Mouse (Mus musculus): ENCODE data around the gene Adgrg7.

The Adgrg7 gene

DNA sequence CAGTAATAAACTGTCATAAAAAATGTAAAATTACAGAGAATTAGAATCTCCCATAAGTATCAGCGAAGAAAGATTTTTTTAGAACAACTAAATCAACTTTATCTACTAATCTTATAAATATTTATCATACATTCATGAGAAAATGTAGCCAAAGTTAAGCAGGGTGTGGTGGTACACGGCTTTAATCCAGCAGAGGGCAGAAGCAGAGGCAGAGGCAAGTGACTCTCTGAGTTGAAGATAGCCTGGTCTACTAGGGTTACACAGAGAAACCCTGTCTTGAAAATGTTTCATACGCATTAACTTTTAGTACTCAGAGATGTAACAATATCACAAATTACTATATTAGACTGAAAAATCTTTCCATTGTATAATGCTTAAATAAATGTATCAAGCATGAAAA, 89.9 kb downstream of the Adgrg7 start:
- DNase-seq: no peak

DNA sequence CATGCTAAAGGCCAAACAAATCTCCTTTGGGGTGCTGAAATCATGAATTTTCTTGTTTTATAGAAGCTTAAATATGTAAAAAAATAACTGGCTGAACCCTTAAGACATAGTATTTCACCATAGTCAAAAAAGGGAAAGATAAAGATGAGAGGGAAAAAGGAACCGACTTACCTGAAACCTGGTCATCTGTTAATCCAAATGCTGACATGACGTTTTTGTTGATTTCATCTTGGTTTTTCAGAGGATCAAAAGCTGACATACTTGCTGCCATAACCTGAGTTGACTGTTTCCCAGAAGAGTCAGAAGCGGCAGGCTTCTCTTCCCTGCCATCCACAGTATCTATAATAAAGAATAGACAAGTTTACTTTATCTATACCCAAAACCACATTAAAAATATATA, 94.8 kb downstream of the Adgrg7 start:
- no peak for DNase-seq

DNA sequence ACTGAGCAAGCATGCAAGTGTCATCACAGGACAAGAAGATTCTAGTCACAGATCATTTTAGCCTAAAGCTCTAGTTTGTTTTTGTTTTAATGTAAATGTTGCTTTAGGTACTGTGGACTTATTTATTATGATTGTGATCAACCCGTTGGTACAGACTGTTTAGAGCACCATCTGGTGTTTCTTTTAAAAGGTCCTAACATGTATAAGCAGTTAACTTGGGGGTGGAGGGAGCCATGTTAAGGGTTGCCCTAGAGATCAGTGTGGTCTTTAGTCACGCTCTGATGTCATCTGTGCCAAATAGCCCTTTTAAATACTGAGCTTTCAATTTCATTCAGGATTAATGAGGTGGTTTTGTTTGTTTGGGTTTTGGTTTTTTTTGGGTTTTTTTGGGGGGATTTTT, 99.2 kb downstream of the Adgrg7 start:
- DNase-seq: no peak

DNA sequence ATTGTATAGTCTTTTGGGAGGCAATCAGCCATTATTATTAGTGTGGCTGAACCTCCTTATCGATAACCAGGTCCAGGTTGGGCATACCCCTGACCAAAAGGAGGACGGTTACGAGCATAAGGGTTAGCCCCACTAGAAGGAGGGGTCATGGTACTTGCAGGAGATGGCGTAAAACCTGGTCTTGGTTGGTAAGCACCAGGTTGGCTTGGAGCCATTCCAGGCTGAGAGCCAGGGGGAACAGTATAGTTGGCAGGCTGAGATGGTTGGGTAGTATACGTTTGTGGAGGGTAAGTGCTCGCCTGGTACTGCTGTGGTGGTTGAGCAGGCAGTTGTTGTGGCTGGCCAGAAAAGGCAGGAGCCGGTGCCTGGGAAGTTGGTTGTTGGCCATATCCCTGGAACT, 104.9 kb downstream of the Adgrg7 start:
- no peak for DNase-seq

DNA sequence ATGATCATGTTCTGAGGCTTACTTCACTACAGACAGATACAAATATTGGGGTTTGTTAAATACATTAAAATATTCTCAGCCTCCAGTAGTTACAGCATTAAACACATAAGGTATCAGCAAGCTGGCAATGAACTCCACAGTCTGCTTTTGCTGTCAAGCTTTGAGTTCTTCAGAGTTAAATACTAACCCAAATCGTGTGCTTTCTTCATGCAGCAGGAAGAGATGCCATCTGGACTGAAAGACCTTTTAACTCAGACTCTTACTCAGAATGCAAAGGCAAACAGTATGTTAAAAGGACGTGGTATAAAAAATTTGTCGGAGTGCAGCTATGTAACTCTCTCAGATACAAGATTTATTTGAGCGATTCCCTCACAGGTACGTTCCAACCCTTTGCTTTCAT, 108.9 kb downstream of the Adgrg7 start:
- no peak for DNase-seq

DNA sequence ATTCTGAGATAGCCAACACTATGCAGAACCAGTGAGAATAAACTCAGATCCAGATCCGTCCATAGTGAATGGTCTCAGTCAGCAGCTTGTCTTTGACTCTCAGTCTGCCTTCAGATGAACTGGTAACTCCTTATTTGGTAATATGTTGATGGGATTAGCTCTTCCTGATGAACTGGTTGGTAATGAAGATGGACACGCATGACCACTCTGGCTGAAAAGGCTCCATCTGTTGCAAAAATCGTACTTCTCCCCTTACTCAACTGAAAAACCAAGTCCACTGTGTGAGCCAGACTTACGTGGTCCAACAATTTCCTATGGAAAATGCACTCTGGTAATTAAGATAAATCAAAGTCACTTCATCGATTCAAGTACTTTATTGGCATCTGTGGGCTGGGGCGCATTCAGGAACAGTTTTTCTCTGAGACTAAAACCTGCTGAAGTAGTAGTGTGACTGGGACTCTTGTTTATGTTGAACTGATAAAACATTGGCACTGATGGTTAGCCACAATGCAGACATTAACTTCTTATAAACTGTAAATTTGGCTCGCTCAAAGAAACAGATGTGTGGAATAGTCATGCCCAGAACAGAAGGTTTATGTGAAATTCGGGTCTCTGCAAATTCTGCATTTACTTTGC, 114.5 kb downstream of the Adgrg7 start:
- DNase-seq: no peak

DNA sequence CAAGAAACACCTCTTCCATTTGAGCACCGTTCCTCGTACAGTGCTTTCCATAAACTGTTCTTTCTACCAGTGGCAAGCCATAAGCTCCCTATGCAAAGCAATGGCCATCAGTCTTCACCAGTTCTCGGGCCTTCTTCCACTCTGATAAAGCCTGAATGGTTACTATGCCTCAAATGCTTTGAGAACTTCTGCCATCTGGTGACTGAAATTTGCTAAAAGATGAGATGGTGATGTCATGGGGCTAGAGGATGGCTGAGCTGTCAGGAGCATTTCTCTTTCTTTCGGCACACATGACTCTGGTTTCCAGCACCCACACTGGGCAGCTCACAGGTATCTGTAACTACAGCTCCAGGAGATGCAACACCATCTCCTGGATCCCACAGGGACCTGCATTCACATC, 118.5 kb downstream of the Adgrg7 start:
- no peak for DNase-seq
